Mouse (Mus musculus): Measurements from ENCODE around the gene Olfr12. TPM values are rescaled to one million over a fixed set of nuclear protein-coding genes. Genes with fewer than 3 reads are reported as not detected.

Olfr12 gene
- polyA plus RNA-seq, 1 experiment: not detected

DNA sequence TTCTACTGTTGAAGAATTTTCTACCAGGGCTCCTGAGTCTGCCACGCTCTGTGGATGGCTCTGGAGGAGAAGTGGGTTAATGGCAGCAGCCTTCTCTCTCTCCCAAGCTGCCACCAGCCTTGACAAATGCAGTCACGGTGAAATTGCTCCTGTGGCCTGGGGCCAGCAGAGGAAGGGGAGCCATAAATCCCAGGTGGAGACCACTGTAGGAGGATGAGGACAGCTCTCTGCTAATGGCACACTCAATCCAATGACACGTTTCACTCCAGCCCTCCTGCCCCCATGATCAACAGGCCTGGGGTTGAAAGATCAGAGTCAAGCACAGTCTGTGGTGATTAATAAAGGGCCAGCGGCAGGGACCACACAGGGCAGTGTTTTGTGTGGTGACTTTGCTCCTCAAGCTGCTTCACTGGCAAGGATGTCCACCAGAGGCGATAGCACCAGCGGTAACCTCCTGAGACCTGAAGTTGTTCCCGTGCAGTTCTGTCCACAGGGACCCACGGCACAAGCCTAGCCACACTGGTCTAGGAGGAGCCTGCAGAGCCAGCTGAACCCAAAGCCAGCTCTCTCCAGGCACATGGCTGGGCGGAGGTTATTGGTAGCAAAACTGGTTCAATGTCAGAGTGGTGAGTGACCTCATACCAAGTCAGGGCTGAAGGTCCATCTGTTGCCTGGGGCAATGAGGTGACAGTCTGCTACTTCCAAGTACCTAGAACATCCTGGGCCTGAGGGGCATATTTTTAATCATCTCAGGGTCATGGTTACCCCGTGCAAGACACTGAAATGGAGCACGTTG is 39.6 kb downstream of the Olfr12 start:
- TF ChIP-seq CTCF (IDR thresholded peaks at IDR 0.05; ENCODE audit: insufficient read depth, low read depth, low read length): no peak
- TF ChIP-seq POLR2A (IDR thresholded peaks at IDR 0.05; ENCODE audit: insufficient read depth, low read depth, low read length): no peak
- Histone ChIP-seq H3K27ac (ENCODE audit: insufficient read depth, low read depth, low read length) (no peak overlapping the region), H3K4me3 (ENCODE audit: insufficient read depth, low read depth, low read length) (no peak overlapping the region), H3K4me1 (ENCODE audit: control insufficient read depth, insufficient read depth, low read length) (no peaks in the 10 kb centered on the region)
- 83% methylated on average over 11 of the region's 11 CpGs for WGBS

DNA sequence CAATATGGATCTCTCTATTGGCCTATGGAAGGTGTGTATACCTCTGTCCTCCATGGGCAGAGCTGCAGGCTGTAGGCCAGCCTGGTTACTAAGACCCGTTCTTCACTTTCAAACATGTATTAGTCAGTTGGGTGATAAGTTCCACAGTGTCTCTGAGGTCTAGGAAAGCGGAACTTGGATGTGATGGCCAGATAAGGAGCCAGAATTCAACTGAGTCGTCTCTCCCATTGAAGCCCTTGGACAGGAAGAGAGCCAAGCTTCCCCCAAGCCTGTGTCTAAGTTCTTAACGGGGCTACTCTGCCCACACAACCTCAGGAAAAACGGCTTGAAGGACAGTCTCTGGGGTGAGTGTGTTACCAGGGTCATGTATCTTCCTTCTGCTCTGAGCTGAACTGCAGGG is 41.8 kb downstream of the Olfr12 start:
- H3K4me1 ChIP-seq (ENCODE audit: control insufficient read depth, insufficient read depth, low read length): no peaks in the 10 kb centered on the region
- WGBS: 67% methylated on average over 5 of the region's 5 CpGs
- no peak overlapping the region for H3K4me3 ChIP-seq (ENCODE audit: insufficient read depth, low read depth, low read length)
- no peak overlapping the region for H3K27ac ChIP-seq (ENCODE audit: insufficient read depth, low read depth, low read length)
- no peak for TF ChIP-seq CTCF (IDR thresholded peaks at IDR 0.05; ENCODE audit: insufficient read depth, low read depth, low read length)
- TF ChIP-seq POLR2A (IDR thresholded peaks at IDR 0.05; ENCODE audit: insufficient read depth, low read depth, low read length): no peak

DNA sequence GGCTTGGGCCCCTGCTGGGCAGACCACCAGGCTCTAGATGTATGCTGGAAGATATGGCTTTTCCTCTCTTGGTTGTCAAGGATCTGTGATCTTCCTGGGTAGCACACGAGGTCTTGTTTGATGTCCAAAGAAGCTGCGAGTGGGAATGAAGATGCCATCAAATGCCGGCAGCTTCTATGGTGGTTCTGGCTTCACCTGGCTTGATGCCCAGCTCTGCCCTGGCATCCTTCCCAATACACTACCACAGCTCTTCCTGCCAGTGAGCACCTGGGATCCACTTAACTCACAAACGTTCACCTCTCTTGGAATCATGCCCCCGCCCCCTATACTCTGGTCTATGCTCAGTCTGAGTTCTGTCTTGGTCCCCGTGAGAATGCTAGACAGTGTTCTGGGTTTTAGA is 49.5 kb downstream of the Olfr12 start:
- Histone ChIP-seq H3K4me1 (ENCODE audit: control insufficient read depth, insufficient read depth, low read length) (peaks cover 3% of the 10 kb centered on the region; the same call in 1 of the 2 replicates), H3K27ac (ENCODE audit: insufficient read depth, low read depth, low read length) (no peak overlapping the region), H3K4me3 (ENCODE audit: insufficient read depth, low read depth, low read length) (no peak overlapping the region)
- 56% methylated on average over 6 of the region's 6 CpGs for WGBS
- no peak for TF ChIP-seq CTCF (IDR thresholded peaks at IDR 0.05; ENCODE audit: insufficient read depth, low read depth, low read length)
- TF ChIP-seq POLR2A (IDR thresholded peaks at IDR 0.05; ENCODE audit: insufficient read depth, low read depth, low read length): no peak

DNA sequence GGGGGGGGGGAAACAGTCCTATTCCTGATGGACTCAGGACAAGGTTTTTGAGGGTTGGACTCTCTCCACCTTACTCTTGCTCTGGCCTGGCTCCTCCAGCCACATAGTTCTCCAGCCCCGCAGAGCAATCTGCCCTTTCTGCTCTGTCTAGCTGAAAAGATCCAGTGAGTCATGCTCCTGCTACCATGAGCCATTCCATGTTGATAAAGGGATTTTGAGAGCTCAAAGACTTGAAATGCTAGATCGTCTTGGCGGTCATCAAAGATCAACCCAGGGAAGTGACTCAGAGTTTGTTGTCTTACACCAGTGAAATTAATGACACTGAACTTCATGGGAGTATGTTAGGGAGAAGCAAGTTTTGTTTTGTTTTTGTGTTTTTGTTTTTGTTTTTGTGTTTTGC is 51.8 kb downstream of the Olfr12 start:
- 63% methylated on average over 3 of the region's 3 CpGs for WGBS
- Histone ChIP-seq H3K4me3 (ENCODE audit: insufficient read depth, low read depth, low read length) (no peak overlapping the region), H3K4me1 (ENCODE audit: control insufficient read depth, insufficient read depth, low read length) (peaks cover 3% of the 10 kb centered on the region; the same call in 1 of the 2 replicates), H3K27ac (ENCODE audit: insufficient read depth, low read depth, low read length) (no peak overlapping the region)
- no peak for TF ChIP-seq POLR2A (IDR thresholded peaks at IDR 0.05; ENCODE audit: insufficient read depth, low read depth, low read length)
- no peak for TF ChIP-seq CTCF (IDR thresholded peaks at IDR 0.05; ENCODE audit: insufficient read depth, low read depth, low read length)

DNA sequence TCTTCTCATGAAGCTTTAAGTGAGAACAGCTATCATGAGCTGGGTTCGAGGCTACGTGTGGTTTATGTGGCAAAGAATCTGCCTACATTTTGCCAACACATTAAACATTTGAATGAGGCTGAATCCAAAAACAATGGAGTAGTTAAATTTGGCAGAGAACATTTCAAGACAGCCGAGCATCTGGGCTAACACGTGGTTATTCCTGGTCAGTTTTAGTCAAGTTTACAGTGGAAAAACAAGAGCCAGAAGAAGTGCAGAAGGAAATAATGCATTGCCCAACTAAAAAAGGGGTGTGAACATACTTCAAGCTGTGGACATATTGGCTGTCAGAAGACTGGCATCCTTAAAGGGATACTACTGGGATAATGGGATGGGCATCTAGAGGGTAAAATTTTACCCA is 53.7 kb downstream of the Olfr12 start:
- no peak overlapping the region for H3K4me3 ChIP-seq (ENCODE audit: insufficient read depth, low read depth, low read length)
- H3K4me1 ChIP-seq (ENCODE audit: control insufficient read depth, insufficient read depth, low read length): peaks cover 3% of the 10 kb centered on the region; the same call in 1 of the 2 replicates
- WGBS: 76% methylated on average over 4 of the region's 4 CpGs
- no peak overlapping the region for H3K27ac ChIP-seq (ENCODE audit: insufficient read depth, low read depth, low read length)
- no peak for TF ChIP-seq POLR2A (IDR thresholded peaks at IDR 0.05; ENCODE audit: insufficient read depth, low read depth, low read length)
- TF ChIP-seq CTCF (IDR thresholded peaks at IDR 0.05; ENCODE audit: insufficient read depth, low read depth, low read length): no peak

Other genes with a start within 250 kb of the Olfr12 start
- 207 TPM in 1 of 2 replicates, not detected in the other for gene Ndufa10, start 143.9 kb upstream of the Olfr12 start, polyA plus RNA-seq (2012; ENCODE audit: insufficient read depth, insufficient read length, low replicate concordance, missing spikeins)
- not detected in 2 replicates for gene Olfr1416, start 132.7 kb upstream of the Olfr12 start, polyA plus RNA-seq (2012; ENCODE audit: insufficient read depth, insufficient read length, low replicate concordance, missing spikeins)
- gene Olfr1415, start 121.7 kb upstream of the Olfr12 start, polyA plus RNA-seq (2012; ENCODE audit: insufficient read depth, insufficient read length, low replicate concordance, missing spikeins): not detected in 2 replicates
- not detected in 2 replicates for gene Olfr1414, start 99.1 kb upstream of the Olfr12 start, polyA plus RNA-seq (2012; ENCODE audit: insufficient read depth, insufficient read length, low replicate concordance, missing spikeins)
- gene Olfr1413, start 46.5 kb upstream of the Olfr12 start, polyA plus RNA-seq (2012; ENCODE audit: insufficient read depth, insufficient read length, low replicate concordance, missing spikeins): not detected in 2 replicates
- not detected in 2 replicates for gene Olfr1412, start 32.0 kb upstream of the Olfr12 start, polyA plus RNA-seq (2012; ENCODE audit: insufficient read depth, insufficient read length, low replicate concordance, missing spikeins)
- not detected in 2 replicates for gene Olfr1411, start 23.4 kb upstream of the Olfr12 start, polyA plus RNA-seq (2012; ENCODE audit: insufficient read depth, insufficient read length, low replicate concordance, missing spikeins)
- gene Olfr1410, start 12.0 kb upstream of the Olfr12 start, polyA plus RNA-seq (2012; ENCODE audit: insufficient read depth, insufficient read length, low replicate concordance, missing spikeins): not detected in 2 replicates
- gene Cops9, start 24.2 kb downstream of the Olfr12 start, polyA plus RNA-seq (2012; ENCODE audit: insufficient read depth, insufficient read length, low replicate concordance, missing spikeins): not detected in 2 replicates
- not detected in 2 replicates for gene Otos, start 31.1 kb downstream of the Olfr12 start, polyA plus RNA-seq (2012; ENCODE audit: insufficient read depth, insufficient read length, low replicate concordance, missing spikeins)
- not detected in 2 replicates for gene Gpc1, start 213.9 kb downstream of the Olfr12 start, polyA plus RNA-seq (2012; ENCODE audit: insufficient read depth, insufficient read length, low replicate concordance, missing spikeins)